Mouse (Mus musculus): ENCODE measurements at regions not wholly inside any gene's neighbourhood (a gene's known extent, or its start where the extent isn't known, plus 50 kb on each side); places are given as distances from the start of the nearest gene placed in this dataset.

- DNase-seq (ENCODE audit: extremely low read depth, low read depth, low spot score): no peak
Observed at GRCm38 (mm10) chr12:70628384-70629365, 175.8 kb downstream of the Tmx1 start.

- DNase-seq (ENCODE audit: extremely low read depth, low read depth, low spot score): no peak
Observed at GRCm38 (mm10) chr12:70629371-70629770, 176.5 kb downstream of the Tmx1 start.

DNA sequence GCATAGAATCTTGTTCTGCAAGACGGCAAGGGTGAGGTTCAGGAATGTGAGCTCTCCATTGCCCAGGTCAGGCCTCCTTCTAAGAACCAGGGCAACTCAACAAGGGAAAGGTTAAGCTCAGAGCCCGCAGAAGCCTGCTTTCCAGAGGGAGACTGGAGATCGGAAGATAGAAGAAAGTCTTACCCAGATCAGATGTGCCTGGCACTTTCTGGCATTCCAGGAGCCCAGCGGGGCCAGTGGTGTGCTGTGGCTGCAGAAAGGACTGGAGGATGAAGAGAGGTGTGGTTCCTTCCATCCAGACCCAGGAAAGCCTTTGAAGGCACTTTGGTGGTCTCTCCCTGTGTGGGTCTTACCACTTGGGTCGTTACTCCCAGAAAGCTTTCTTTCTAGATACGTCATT lies 178.4 kb downstream of the Tmx1 start:
- no peak for DNase-seq (ENCODE audit: extremely low read depth, low read depth, low spot score)

- DNase-seq (ENCODE audit: extremely low read depth, low read depth, low spot score): no peak
Observed at GRCm38 (mm10) chr12:70633194-70633593, 180.3 kb downstream of the Tmx1 start.

- no peak for DNase-seq (ENCODE audit: extremely low read depth, low read depth, low spot score)
Observed at GRCm38 (mm10) chr12:70633622-70634365, 180.9 kb downstream of the Tmx1 start.

DNA sequence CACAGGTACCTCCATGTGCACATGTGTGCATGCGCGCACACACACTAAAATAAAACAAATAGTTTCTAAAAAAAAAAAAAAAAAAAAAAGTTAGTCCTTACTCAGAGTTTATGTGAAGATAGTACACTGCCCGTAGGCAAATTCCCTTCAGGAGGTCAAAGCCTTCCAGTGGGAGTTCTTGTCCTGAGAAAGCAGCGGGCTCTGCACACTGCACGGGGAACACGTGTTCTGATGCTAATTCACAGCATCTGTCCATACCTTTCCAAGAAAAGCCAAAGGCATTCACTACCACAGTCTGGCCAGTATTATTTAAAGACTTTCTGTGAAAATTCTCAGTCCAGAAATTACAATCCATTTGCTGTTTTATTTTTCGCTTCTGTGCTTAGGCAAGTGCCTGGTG lies 183.1 kb downstream of the Tmx1 start:
- DNase-seq (ENCODE audit: extremely low read depth, low read depth, low spot score): no peak

DNA sequence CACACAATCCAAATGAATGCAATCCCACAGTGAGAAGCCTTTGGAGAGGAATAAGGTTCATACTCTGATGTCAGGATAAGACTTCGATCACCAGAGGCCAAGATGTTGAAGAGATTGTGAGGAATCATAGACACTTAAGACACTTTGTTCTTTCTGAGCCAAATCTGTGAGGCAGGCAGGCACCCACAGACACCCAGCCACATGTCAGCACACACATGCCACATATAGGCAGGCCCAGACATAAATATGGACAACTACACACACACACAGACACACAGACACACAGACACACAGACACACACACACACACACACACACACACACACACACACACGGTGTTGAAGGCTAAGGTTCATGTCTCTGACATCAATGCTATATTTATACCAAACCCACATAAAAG lies 185.1 kb upstream of the Frmd6 start:
- no peak for DNase-seq (ENCODE audit: extremely low read depth, low read depth, low spot score)

- DNase-seq (ENCODE audit: extremely low read depth, low read depth, low spot score): no peak
Observed at GRCm38 (mm10) chr12:70644910-70645309, 180.4 kb upstream of the Frmd6 start.

DNA sequence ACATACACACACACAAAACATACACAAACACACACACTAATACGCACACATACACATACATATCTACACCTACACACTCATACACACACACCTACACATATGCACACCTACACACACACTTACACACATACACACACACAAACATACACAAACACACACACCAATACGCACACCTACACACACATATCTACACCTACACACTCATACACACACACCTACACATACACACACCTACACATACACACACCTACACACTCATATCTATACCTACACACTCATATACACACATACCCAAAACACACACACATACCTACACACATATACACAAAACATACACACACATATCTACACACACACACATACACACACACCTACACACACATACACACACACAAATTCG lies 179.9 kb upstream of the Frmd6 start:
- DNase-seq (ENCODE audit: extremely low read depth, low read depth, low spot score): no peak

GRCm38 (mm10) chr12:70647516-70647915 lies 177.8 kb upstream of the Frmd6 start:
- DNase-seq (ENCODE audit: extremely low read depth, low read depth, low spot score): no peak

DNA sequence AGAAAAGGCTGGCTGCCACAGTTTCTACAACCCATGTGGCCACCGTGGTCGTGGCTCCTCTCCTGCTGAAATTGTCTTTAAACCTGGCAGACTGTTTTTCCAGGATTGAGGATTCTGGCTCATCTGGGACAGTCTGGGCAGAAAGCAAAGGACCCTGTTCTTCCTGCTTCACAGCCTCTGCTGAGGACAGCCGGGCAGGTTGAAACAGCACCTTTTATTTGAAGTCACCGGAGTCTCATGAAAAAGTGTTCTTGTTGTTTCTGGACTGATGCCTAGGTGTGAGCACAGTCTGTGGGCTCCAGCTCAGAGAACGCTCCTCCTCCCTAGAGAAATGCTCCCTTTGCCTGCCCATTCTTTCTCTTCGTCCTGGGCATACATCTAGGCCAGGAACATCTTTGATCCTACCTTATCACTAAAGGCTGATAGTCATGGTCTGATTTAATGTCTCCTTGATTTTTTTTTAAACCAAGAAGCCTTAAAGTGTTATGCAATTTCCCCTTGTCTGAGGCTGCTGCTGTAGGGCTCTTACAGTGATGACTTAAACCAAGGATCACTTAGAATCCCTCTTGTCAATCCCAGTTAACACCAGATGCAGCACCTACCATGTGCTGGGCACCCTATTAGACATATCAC lies 177.0 kb upstream of the Frmd6 start:
- no peak for DNase-seq (ENCODE audit: extremely low read depth, low read depth, low spot score)

DNA sequence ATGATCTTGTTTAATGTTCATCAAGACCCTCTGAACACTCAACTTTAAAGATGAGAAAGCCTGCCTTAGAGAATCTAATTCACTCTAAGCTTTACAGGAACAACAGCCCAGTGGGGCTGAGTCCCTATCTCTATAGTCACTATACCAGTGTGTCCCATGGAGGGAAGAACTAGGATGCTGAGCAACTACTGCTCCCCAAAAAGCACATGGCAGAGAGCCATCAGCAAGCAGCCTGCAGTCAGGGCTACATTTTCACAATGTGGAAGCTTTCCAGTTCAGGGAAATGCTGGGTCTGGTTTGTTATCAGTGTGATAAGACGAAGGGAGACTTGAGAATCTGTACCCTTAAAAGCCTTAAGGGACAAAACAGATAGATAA lies 176.5 kb upstream of the Frmd6 start:
- DNase-seq (ENCODE audit: extremely low read depth, low read depth, low spot score): no peak

- no peak for DNase-seq (ENCODE audit: extremely low read depth, low read depth, low spot score)
Observed at GRCm38 (mm10) chr12:70649691-70650090, 175.6 kb upstream of the Frmd6 start.

DNA sequence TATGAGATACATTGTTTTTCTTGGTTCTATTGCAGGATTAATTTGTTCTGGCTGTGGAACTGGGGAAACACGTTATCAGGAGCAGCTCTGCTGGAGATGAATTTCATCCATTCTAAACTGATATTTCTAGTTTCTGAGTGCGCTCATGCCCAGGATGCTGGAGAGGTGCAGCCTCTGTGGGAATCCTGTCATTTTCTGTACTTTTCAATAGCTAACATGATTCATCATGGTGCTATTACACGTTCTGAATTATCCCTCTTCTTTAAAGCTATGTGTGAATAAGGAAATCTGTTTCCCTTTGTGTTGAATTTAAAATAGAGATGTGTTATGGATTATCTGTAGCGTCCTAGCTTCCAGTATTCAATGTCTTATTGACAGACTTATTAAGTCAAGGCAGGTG lies 174.8 kb upstream of the Frmd6 start:
- DNase-seq (ENCODE audit: extremely low read depth, low read depth, low spot score): no peak

GRCm38 (mm10) chr12:70652751-70653150 lies 172.6 kb upstream of the Frmd6 start:
- DNase-seq (ENCODE audit: extremely low read depth, low read depth, low spot score): no peak

DNA sequence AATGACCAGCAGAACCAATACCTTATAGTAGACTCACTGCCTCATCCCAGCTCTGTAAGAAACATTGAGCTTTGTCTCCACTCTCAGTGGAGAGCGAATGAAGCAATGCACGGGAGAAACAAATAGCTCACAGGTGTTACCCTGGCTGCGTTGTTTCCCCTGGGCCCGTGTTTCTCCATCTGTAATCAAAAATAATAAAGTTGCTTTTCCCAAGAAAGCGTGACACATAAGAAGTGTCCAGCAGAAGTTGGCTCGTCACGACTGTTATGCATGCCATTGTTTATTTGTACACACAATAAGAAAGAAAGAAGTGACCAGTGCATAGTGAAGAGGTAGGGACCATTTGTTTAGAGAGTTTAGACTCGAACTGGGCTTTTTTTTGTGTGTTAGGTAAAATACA lies 171.3 kb upstream of the Frmd6 start:
- DNase-seq (ENCODE audit: extremely low read depth, low read depth, low spot score): no peak

- DNase-seq (ENCODE audit: extremely low read depth, low read depth, low spot score): peak; percentile 97
Observed at GRCm38 (mm10) chr12:70654546-70654945, 170.8 kb upstream of the Frmd6 start.

DNA sequence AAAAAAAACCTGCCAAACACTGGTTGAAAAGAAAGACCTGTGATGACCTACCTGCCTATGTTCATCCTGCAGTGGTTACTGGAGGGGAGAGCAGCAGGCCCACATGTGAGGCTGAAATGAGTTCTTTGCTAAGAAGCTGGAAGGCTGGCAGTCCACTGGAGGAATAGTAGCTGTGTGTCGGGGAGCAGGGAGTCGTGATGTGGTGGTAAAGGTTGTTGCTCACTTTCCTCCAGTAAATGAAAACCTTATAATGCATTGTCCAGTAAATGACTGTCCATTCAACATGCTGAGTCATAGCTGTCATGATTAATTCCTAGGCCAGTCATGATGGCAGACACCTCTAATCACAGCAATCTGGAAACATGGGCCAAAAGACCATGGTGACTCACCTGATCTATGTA lies 169.9 kb upstream of the Frmd6 start:
- no peak for DNase-seq (ENCODE audit: extremely low read depth, low read depth, low spot score)

GRCm38 (mm10) chr12:70655900-70656544 lies 169.3 kb upstream of the Frmd6 start:
- DNase-seq (ENCODE audit: extremely low read depth, low read depth, low spot score): no peak

- DNase-seq (ENCODE audit: extremely low read depth, low read depth, low spot score): no peak
Observed at GRCm38 (mm10) chr12:70656805-70657492, 168.4 kb upstream of the Frmd6 start.

- DNase-seq (ENCODE audit: extremely low read depth, low read depth, low spot score): no peak
Observed at GRCm38 (mm10) chr12:70657493-70657810, 167.9 kb upstream of the Frmd6 start.

Data from fat pad, adult 2 months (tissue).